Mouse (Mus musculus) small intestine, adult 2 months (tissue): Measurements from ENCODE around the gene Tigd3. TPM values are rescaled to one million over a fixed set of nuclear protein-coding genes. Genes with fewer than 3 reads are reported as not detected.
A peak's percentile ranks its signal among the peaks of the same experiment; 100 is the strongest.
"Not testable (repeated sequence)": the region's sequence is repeated elsewhere in the genome, so short reads cannot be mapped to it uniquely, and the experiment has no call there.

Experiments used
- H3K27ac ChIP-seq: fragments of 200-500 bp; 2 replicates; pipeline ENCODE4 v1.5.1; 2012; ENCODE audit warnings: low read depth, low read length, control low read depth, inconsistent platforms; ENCODE audit not compliant: insufficient read depth
- H3K27me3 ChIP-seq: fragments of 200-500 bp; 2 replicates; pipeline ENCODE4 v1.6.1; 2012; ENCODE audit warnings: mild to moderate bottlenecking, moderate library complexity, low read length, inconsistent platforms; ENCODE audit not compliant: control insufficient read depth, insufficient read depth
- H3K36me3 ChIP-seq: fragments of 200-500 bp; 2 replicates; pipeline ENCODE4 v1.6.1; 2012; ENCODE audit warnings: mild to moderate bottlenecking, low read length, control low read depth, inconsistent platforms; ENCODE audit not compliant: control insufficient read depth, insufficient read depth
- H3K4me1 ChIP-seq: fragments of 200-500 bp; 2 replicates; pipeline ENCODE4 v1.6.1; 2012; ENCODE audit warnings: low read length, inconsistent platforms, mixed read lengths; ENCODE audit not compliant: control insufficient read depth, insufficient read depth, insufficient read length
- H3K4me3 ChIP-seq: fragments of 200-500 bp; 2 replicates; pipeline ENCODE4 v1.5.1; 2012; ENCODE audit warnings: low read depth, mild to moderate bottlenecking, control low read depth, inconsistent platforms, low read length, moderate library complexity
- CTCF ChIP-seq: fragments of 200-500 bp; IDR thresholded peaks from 2 replicates; pipeline ENCODE4 v1.5.1; 2012; ENCODE audit warnings: low read depth, mild to moderate bottlenecking, control low read depth, inconsistent platforms, low read length, moderate library complexity, mixed read lengths; ENCODE audit not compliant: insufficient replicate concordance, insufficient read length; ENCODE audit errors: extremely low read depth
- POLR2A ChIP-seq: fragments of 200-500 bp; IDR thresholded peaks from 2 replicates; pipeline ENCODE4 v1.6.1; 2012; ENCODE audit warnings: low read depth, mild to moderate bottlenecking, control low read depth, inconsistent platforms, low read length, moderate library complexity
- WGBS: fragments of 180-500 bp; shearing (Covaris S2); methylation state at CpG from one replicate; pipeline ENCODE4 v1.1.7; 2018; 5-methylcytosine and 5-hydroxymethylcytosine counted together
- polyA plus RNA-seq: library from polyadenylated mRNA; depleted of rRNA; stranded (reverse); fragments of >200 nt; gene quantifications from 2 replicates; pipeline ENCODE4 v1.2.3, GENCODE M21; 2012

Tigd3 gene
- polyA plus RNA-seq, 1 experiment = 2.0 TPM

- TF ChIP-seq CTCF (peak; percentile 27; the same call in 1 of the 2 replicates), POLR2A (no peak)
- Histone ChIP-seq H3K27ac (peak overlapping the region; percentile 95; the same call in 1 of the 2 replicates), H3K36me3 (peaks cover 27% of the 10 kb centered on the region), H3K4me1 (peaks cover 40% of the 10 kb centered on the region), H3K27me3 (no peaks in the 10 kb centered on the region), H3K4me3 (no peak overlapping the region)
- WGBS = 70% methylated on average over 4 of the region's 4 CpGs
Observed at GRCm38 (mm10) chr19:5885838-5886237, 8.1 kb downstream of the Tigd3 start.

GRCm38 (mm10) chr19:5883935-5884334 lies 10.0 kb downstream of the Tigd3 start:
- 25% methylated on average over 1 of the region's 1 CpGs for WGBS
- Histone ChIP-seq H3K4me3 (0 out of 2 replicates have a peak overlapping the region, but pooled peaks have one; percentile 5), H3K36me3 (peaks cover 37% of the 10 kb centered on the region), H3K27ac (peak overlapping the region; percentile 95), H3K4me1 (peaks cover 53% of the 10 kb centered on the region), H3K27me3 (no peaks in the 10 kb centered on the region)
- no peak; the same call in 1 of the 2 replicates for TF ChIP-seq POLR2A
- no peak for TF ChIP-seq CTCF

- H3K27me3 ChIP-seq, H3K4me3 ChIP-seq: not testable (repeated sequence)
- WGBS = 61% methylated on average over 5 of the region's 5 CpGs
- peak overlapping the region; percentile 91 for H3K27ac ChIP-seq
- H3K36me3 ChIP-seq = peaks cover 37% of the 10 kb centered on the region
- peaks cover 58% of the 10 kb centered on the region for H3K4me1 ChIP-seq
Observed at GRCm38 (mm10) chr19:5882079-5882478, 11.9 kb downstream of the Tigd3 start.

GRCm38 (mm10) chr19:5881155-5881554 lies 12.8 kb downstream of the Tigd3 start:
- Histone ChIP-seq H3K36me3 (peaks cover 35% of the 10 kb centered on the region), H3K27me3 (no peaks in the 10 kb centered on the region), H3K4me1 (peaks cover 55% of the 10 kb centered on the region), H3K4me3 (no peak overlapping the region), H3K27ac (peak overlapping the region; percentile 98)
- TF ChIP-seq CTCF (no peak), POLR2A (no peak; the same call in 1 of the 2 replicates)
- WGBS = 33% methylated on average over 6 of the region's 6 CpGs

- Histone ChIP-seq H3K36me3 (peaks cover 28% of the 10 kb centered on the region), H3K27ac (peak overlapping the region; percentile 98), H3K4me3 (peak overlapping the region; percentile 54), H3K4me1 (peaks cover 53% of the 10 kb centered on the region), H3K27me3 (no peaks in the 10 kb centered on the region)
- TF ChIP-seq POLR2A = no peak
- TF ChIP-seq CTCF = no peak
- 87% methylated on average over 7 of the region's 7 CpGs for WGBS
Observed at GRCm38 (mm10) chr19:5879735-5880134, 14.2 kb downstream of the Tigd3 start.

GRCm38 (mm10) chr19:5878916-5879315 lies 15.0 kb downstream of the Tigd3 start:
- no peaks in the 10 kb centered on the region for H3K27me3 ChIP-seq
- peak overlapping the region; percentile 98 for H3K27ac ChIP-seq
- TF ChIP-seq POLR2A (no peak), CTCF (no peak)
- peaks cover 24% of the 10 kb centered on the region for H3K36me3 ChIP-seq
- H3K4me3 ChIP-seq = peak overlapping the region; percentile 62
- 26% methylated on average over 3 of the region's 3 CpGs for WGBS
- H3K4me1 ChIP-seq = peaks cover 47% of the 10 kb centered on the region

GRCm38 (mm10) chr19:5878362-5878722 lies 15.6 kb downstream of the Tigd3 start:
- 11% methylated on average over 7 of the region's 7 CpGs for WGBS
- TF ChIP-seq CTCF (no peak), POLR2A (peak; percentile 42; the same call in 1 of the 2 replicates)
- peaks cover 22% of the 10 kb centered on the region for H3K36me3 ChIP-seq
- peaks cover 41% of the 10 kb centered on the region for H3K4me1 ChIP-seq
- peak overlapping the region; percentile 62 for H3K4me3 ChIP-seq
- H3K27me3 ChIP-seq = no peaks in the 10 kb centered on the region
- peak overlapping the region; percentile 98 for H3K27ac ChIP-seq
